Mouse (Mus musculus) E14TG2a.4 (cell line): ENCODE data around the gene Trim38.

Experiments
- CTCF ChIP-seq: conservative IDR thresholded peaks from 2 replicates; pipeline ENCODE4 v1.5.1; 2014; ENCODE audit warnings: low read length
- NANOG ChIP-seq: IDR thresholded peaks from 2 replicates; pipeline ENCODE4 v1.6.1; 2014; ENCODE audit warnings: borderline replicate concordance, low read length, mixed read lengths

DNA sequence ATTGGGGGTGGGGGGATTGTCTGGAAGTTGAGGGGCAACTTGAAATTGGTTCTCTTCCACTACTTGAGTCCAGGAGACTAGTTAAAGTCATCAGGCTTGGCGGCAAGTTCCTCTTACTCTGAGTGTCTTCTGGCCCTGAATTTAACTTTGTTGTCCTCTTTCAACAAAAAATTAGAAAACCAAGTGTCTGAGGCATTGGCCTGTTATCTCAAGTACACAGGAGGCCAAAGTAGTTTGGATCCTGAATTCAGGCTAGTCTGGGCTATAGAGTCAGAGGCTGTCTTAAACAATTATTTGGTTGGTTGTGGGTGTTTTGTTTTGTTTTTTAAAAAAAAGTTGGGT lies 4.6 kb upstream of the Trim38 start:
- TF ChIP-seq CTCF: no peak
- TF ChIP-seq NANOG: no peak
